Mouse (Mus musculus): ENCODE results near the gene Cd2bp2.

Gene Cd2bp2

DNA sequence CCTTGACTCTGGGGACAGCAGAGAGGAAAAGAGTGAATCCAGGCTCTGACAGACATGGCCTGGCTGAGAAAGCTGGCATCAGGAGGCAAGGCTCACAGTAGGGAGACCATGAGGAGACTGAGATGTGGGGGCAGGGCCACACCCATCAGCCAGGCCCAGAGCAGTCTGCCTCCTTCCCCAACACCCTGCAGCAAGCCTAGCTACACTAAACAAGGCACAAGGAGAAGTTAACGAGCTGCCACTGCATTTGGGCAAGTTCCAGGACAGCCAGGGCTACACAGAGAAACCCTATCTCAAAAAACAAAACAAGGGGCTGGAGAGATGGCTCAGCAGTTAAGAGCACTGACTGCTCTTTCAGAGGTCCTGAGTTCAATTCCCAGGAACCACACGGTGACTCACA is 53.6 kb downstream of the Cd2bp2 start:
- no peak for DNase-seq (ENCODE audit: low read depth, low spot score)
